Mouse (Mus musculus): ENCODE measurements around the gene Ubr4. TPM values are rescaled to one million over a fixed set of nuclear protein-coding genes. Genes with fewer than 3 reads are reported as not detected.

Ubr4 gene
- polyA plus RNA-seq, 1 experiment from 2014 or later = 27.5 TPM

GRCm38 (mm10) chr4:139466541-139466940 lies 114.1 kb downstream of the Ubr4 start:
- TF ChIP-seq CTCF (IDR thresholded peaks at IDR 0.05; ENCODE audit: low read depth) = no peak
- Histone ChIP-seq H3K27me3 (replicated peaks; ENCODE audit: control insufficient read depth, insufficient read depth, low read length) (no peaks in the 10 kb centered on the region), H3K4me3 (ENCODE audit: low read depth, low read length) (no peak overlapping the region), H3K4me2 (replicated peaks; ENCODE audit: low read depth) (no peak overlapping the region), H3K36me3 (ENCODE audit: control insufficient read depth, insufficient read depth) (peaks cover 96% of the 10 kb centered on the region), H3K9me3 (ENCODE audit: control insufficient read depth) (no peaks in the 10 kb centered on the region), H3K9ac (ENCODE audit: low read depth, low read length) (no peak overlapping the region), H3K4me1 (replicated peaks; ENCODE audit: control insufficient read depth, insufficient read depth, low read length) (no peaks in the 10 kb centered on the region), H3K27ac (ENCODE audit: low read depth, low read length) (no peak overlapping the region)
- WGBS = 91% methylated on average over 6 of the region's 6 CpGs
- no peak for ATAC-seq

- ATAC-seq = peak; percentile 57; the same call in 1 of the 2 replicates
- no peaks in the 10 kb centered on the region for H3K27me3 ChIP-seq (replicated peaks; ENCODE audit: control insufficient read depth, insufficient read depth, low read length)
- no peak overlapping the region for H3K27ac ChIP-seq (ENCODE audit: low read depth, low read length)
- no peaks in the 10 kb centered on the region for H3K4me1 ChIP-seq (replicated peaks; ENCODE audit: control insufficient read depth, insufficient read depth, low read length)
- no peak overlapping the region for H3K4me3 ChIP-seq (ENCODE audit: low read depth, low read length)
- H3K4me2 ChIP-seq (replicated peaks; ENCODE audit: low read depth) = no peak overlapping the region
- H3K36me3 ChIP-seq (ENCODE audit: control insufficient read depth, insufficient read depth) = peaks cover 96% of the 10 kb centered on the region
- WGBS = 49% methylated on average over 7 of the region's 7 CpGs
- peak; percentile 98 for TF ChIP-seq CTCF (IDR thresholded peaks at IDR 0.05; ENCODE audit: low read depth)
- no peaks in the 10 kb centered on the region for H3K9me3 ChIP-seq (ENCODE audit: control insufficient read depth)
- no peak overlapping the region for H3K9ac ChIP-seq (ENCODE audit: low read depth, low read length)
These were observed 117.8 kb downstream of the Ubr4 start for GRCm38 (mm10) chr4:139470198-139470597.

GRCm38 (mm10) chr4:139476663-139477625 lies 124.5 kb downstream of the Ubr4 start:
- WGBS = 94% methylated on average over 16 of the region's 16 CpGs
- no peak for ATAC-seq
- peaks cover 99% of the 10 kb centered on the region for H3K36me3 ChIP-seq (ENCODE audit: control insufficient read depth, insufficient read depth)
- no peaks in the 10 kb centered on the region for H3K4me1 ChIP-seq (replicated peaks; ENCODE audit: control insufficient read depth, insufficient read depth, low read length)
- no peak overlapping the region for H3K9ac ChIP-seq (ENCODE audit: low read depth, low read length)
- H3K4me3 ChIP-seq (ENCODE audit: low read depth, low read length) = no peak overlapping the region
- H3K27ac ChIP-seq (ENCODE audit: low read depth, low read length) = no peak overlapping the region; the same call in 1 of the 2 replicates
- no peak for TF ChIP-seq CTCF (IDR thresholded peaks at IDR 0.05; ENCODE audit: low read depth)
- H3K9me3 ChIP-seq (ENCODE audit: control insufficient read depth) = no peaks in the 10 kb centered on the region
- H3K27me3 ChIP-seq (replicated peaks; ENCODE audit: control insufficient read depth, insufficient read depth, low read length) = no peaks in the 10 kb centered on the region
- no peak overlapping the region for H3K4me2 ChIP-seq (replicated peaks; ENCODE audit: low read depth)

- Histone ChIP-seq H3K27me3 (replicated peaks; ENCODE audit: control insufficient read depth, insufficient read depth, low read length) (no peaks in the 10 kb centered on the region), H3K36me3 (ENCODE audit: control insufficient read depth, insufficient read depth) (peaks cover 99% of the 10 kb centered on the region), H3K4me1 (replicated peaks; ENCODE audit: control insufficient read depth, insufficient read depth, low read length) (no peaks in the 10 kb centered on the region; the same call in 1 of the 2 replicates), H3K9ac (ENCODE audit: low read depth, low read length) (no peak overlapping the region), H3K4me3 (ENCODE audit: low read depth, low read length) (no peak overlapping the region), H3K27ac (ENCODE audit: low read depth, low read length) (no peak overlapping the region), H3K9me3 (ENCODE audit: control insufficient read depth) (no peaks in the 10 kb centered on the region), H3K4me2 (replicated peaks; ENCODE audit: low read depth) (no peak overlapping the region)
- TF ChIP-seq CTCF (IDR thresholded peaks at IDR 0.05; ENCODE audit: low read depth) = peak; percentile 52
- ATAC-seq = no peak
- 94% methylated on average over 2 of the region's 2 CpGs for WGBS
These were observed 125.6 kb downstream of the Ubr4 start for GRCm38 (mm10) chr4:139477983-139478382.

- no peak overlapping the region for H3K9ac ChIP-seq (ENCODE audit: low read depth, low read length)
- no peak for TF ChIP-seq CTCF (IDR thresholded peaks at IDR 0.05; ENCODE audit: low read depth)
- ATAC-seq = no peak
- H3K4me3 ChIP-seq (ENCODE audit: low read depth, low read length) = no peak overlapping the region
- H3K4me1 ChIP-seq (replicated peaks; ENCODE audit: control insufficient read depth, insufficient read depth, low read length) = no peaks in the 10 kb centered on the region; the same call in 1 of the 2 replicates
- H3K4me2 ChIP-seq (replicated peaks; ENCODE audit: low read depth) = no peak overlapping the region
- H3K27me3 ChIP-seq (replicated peaks; ENCODE audit: control insufficient read depth, insufficient read depth, low read length) = no peaks in the 10 kb centered on the region
- peaks cover 98% of the 10 kb centered on the region for H3K36me3 ChIP-seq (ENCODE audit: control insufficient read depth, insufficient read depth)
- H3K9me3 ChIP-seq (ENCODE audit: control insufficient read depth) = no peaks in the 10 kb centered on the region
- WGBS = 94% methylated on average over 8 of the region's 8 CpGs
- no peak overlapping the region for H3K27ac ChIP-seq (ENCODE audit: low read depth, low read length)
These were observed 126.8 kb downstream of the Ubr4 start for GRCm38 (mm10) chr4:139479176-139479575.

- WGBS = 53% methylated on average over 1 of the region's 1 CpGs
- ATAC-seq = peak; percentile 95
- peak overlapping the region; percentile 73 for H3K27ac ChIP-seq (ENCODE audit: low read depth, low read length)
These were observed 129.0 kb downstream of the Ubr4 start for GRCm38 (mm10) chr4:139481400-139481799.

More at GRCm38 (mm10) chr4:139481400-139481799, 129.0 kb downstream of the Ubr4 start:
- Histone ChIP-seq H3K9ac (ENCODE audit: low read depth, low read length) (no peak overlapping the region), H3K27me3 (replicated peaks; ENCODE audit: control insufficient read depth, insufficient read depth, low read length) (no peaks in the 10 kb centered on the region), H3K4me3 (ENCODE audit: low read depth, low read length) (no peak overlapping the region), H3K9me3 (ENCODE audit: control insufficient read depth) (no peaks in the 10 kb centered on the region), H3K4me1 (replicated peaks; ENCODE audit: control insufficient read depth, insufficient read depth, low read length) (no peaks in the 10 kb centered on the region; the same call in 1 of the 2 replicates), H3K36me3 (ENCODE audit: control insufficient read depth, insufficient read depth) (peaks cover 98% of the 10 kb centered on the region), H3K4me2 (replicated peaks; ENCODE audit: low read depth) (no peak overlapping the region)
- TF ChIP-seq CTCF (IDR thresholded peaks at IDR 0.05; ENCODE audit: low read depth) = no peak
